Mouse (Mus musculus) spleen, postnatal 36 days (tissue): ENCODE data around the gene Acoxl.

Experiments used
- DNase-seq, 2 experiments: peaks; one replicate each; pipeline ENCODE4 v3.0.0; 2022; ENCODE audit warnings: low spot score in 2 of 2, mixed read lengths in 1 of 2

Gene Acoxl

GRCm38 (mm10) chr2:128032111-128032510 is 193.4 kb downstream of the Acoxl start:
- no peak for DNase-seq

- DNase-seq, result no peak
Measured at GRCm38 (mm10) chr2:128033503-128033902, 194.8 kb downstream of the Acoxl start.

DNA sequence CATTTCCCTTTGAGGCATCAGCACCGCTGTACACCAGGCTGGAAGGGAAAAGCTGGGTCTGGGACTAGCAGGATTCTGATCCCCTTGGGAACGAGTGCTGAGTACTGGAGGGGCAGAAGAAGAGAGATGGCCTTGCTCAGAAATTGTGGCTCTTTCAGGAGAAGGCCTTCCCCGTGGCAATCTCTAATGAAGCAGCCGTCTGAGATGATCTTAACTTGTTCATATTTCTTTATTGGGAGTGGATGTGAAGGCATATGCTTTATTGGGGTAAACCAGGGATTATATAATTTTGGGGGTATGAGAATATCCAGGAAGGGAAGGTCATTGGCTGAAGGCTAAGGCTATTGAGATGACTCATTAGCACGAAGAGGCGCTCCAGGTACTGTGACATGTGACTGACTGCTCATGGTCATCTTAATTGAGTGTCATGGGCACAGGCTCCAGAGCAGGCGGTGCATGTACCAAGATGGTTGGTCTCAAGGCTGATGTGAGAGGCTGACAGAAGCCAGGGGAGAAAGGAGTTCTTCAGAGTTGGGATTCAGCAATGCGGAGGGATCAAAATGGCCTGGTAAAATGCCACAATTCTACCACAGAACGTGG is 195.5 kb downstream of the Acoxl start:
- DNase-seq, result no peak

DNA sequence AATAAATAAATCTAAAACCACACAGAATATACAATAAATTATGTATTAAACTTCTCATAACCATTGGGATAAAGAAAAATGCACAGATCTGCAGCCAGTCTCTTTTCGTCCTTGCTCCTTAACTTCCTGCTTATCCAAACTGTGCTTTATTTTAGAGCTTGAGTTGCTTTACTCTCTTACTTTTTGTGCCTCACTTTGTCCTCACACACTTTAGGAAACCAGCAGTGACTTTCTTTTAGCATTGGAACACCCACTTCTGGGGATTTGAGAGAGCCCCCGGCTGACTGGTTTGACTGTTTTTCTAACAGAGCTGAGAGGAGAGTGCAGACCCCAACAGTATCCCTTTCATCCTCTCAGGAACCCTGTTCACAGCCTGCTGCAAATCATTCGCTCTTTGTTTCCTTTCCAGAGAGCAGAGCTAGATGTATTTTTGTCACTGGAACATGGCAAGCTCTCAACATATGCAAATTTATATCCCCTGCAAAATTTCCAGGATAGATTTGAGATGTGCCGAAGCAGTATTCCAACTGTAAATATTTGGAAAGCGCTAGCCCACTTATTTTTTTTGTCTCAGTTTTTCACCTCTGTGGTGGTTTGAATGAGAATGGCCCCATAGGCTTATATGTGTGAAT is 199.7 kb downstream of the Acoxl start:
- DNase-seq, result no peak

- peak; percentile 48 to 50 for DNase-seq
Measured at GRCm38 (mm10) chr2:128041066-128041750, 202.5 kb downstream of the Acoxl start.

GRCm38 (mm10) chr2:128046454-128046853 is 207.8 kb downstream of the Acoxl start:
- no peak for DNase-seq

DNA sequence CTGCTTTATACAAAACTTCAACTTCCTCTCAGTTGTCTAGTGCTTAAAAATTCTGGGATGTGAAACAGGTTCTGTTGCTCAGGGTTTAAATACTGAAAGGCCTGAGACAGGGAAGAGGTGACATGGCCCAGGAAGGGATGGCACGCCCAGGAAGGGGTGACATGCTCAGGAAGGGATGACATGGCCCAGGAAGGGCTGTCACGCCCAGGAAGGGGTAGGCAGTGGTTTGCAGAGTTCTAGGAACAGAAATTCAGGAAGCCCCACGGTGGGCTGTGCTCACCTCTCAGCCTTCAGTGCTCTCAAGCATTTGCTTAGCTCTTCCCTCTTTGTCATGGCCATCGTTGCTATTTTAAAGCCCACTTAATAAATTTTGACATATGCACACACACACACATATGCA is 216.2 kb downstream of the Acoxl start:
- no peak for DNase-seq

DNA sequence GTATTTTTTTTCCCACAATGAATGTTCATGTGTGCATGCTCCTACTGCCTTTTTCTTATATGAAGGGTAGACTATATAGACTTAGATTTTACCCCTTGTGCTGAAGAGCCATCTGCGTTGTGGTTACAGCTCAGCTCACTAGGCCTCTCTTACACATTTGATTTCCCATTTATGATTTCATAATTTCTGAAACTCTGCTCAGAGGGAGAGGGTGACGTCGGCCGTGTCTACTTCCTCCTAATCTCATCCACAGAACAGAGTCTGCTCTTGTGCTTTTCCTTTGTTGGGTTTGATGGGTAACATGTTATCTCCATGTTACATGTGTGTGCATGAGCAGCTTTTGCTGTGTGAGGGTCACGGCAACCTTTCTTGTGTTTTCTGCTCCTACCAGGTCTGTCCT is 219.2 kb downstream of the Acoxl start:
- DNase-seq, result no peak

DNA sequence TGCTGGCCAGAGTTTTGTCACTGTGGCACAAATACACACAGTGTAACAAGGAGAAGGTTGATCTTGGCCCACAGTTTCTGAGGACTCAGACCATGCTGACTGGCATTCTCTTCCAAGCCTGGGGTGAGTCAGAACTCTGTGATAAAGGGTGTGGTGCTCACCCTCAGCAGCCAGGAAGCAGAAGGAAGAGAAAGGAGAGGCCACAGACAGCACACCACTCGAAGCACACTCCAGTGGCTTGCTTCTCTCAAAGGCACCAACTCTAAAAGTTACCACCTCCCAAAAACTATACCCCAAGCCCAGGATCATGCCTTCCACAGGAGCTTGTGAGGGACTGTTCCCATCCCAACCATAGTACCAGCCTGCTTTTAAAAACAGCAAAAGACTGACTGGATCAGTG is 220.0 kb downstream of the Acoxl start:
- no peak for DNase-seq

DNA sequence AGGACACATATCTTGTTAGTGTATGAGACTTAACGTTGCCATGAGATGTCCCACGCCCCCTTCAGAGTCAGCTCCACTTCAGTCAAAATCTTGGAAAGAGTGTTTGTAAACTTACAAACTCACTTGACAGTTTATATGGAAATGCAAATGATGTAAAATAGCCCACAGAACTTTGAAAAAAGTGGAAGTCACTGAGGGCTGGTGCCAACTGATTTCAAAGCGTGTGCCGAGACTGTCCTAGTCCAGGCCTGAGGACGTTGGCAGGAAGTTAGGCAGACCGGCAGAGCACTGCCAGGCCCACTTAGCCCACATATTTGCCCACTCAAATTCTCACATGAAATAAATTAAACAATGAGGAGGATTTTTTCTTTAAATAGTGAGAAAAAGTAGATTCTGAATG is 221.5 kb downstream of the Acoxl start:
- DNase-seq, result no peak

GRCm38 (mm10) chr2:128060680-128061287 is 222.1 kb downstream of the Acoxl start:
- peak; percentile 54 to 55 for DNase-seq

DNA sequence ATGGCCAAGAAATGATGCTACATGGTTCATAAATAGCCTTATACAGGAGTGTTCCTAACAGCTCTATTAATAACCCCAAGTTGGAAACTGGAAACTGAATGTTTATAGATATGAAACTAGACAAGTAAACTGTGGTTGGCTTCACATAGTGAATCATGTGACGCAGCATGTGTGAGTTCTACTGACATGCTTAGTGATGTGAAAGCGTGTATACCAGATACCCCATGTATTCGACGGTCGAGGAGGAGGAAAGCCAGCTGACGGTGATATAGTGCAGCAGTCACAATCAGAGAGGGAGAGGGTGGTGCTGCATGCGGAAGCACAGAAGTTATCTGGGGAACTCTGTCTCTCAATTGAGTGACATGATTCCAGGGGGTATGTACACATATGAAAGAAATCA is 222.8 kb downstream of the Acoxl start:
- no peak for DNase-seq

- no peak for DNase-seq
Measured at GRCm38 (mm10) chr2:128062756-128063155, 224.1 kb downstream of the Acoxl start.

- DNase-seq, result no peak
Measured at GRCm38 (mm10) chr2:128065013-128065412, 226.3 kb downstream of the Acoxl start.

- DNase-seq, result peak in 1 of 2 experiments; percentile 31
Measured at GRCm38 (mm10) chr2:128065576-128065975, 226.9 kb downstream of the Acoxl start.

GRCm38 (mm10) chr2:128067162-128067561 is 228.5 kb downstream of the Acoxl start:
- no peak for DNase-seq

DNA sequence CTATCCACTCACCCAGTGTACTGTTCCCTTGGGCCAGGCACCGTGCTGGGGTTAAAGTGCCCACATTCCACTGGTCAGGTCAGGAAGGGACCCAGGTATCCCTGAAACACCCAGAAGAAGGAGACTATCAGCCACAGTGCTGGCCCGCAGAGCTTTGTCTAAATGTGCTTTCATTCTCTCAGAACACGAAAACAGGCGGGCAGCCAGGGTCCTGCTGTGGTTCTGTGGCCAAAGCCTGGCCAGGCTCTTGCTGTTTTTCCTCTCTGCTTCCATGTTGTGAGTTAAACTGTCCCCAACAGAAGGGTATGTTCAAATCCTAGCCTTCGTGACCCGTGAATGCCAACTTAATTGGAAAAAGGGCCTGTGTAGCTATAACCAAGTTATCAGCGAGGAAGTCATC is 228.9 kb downstream of the Acoxl start:
- no peak for DNase-seq

DNA sequence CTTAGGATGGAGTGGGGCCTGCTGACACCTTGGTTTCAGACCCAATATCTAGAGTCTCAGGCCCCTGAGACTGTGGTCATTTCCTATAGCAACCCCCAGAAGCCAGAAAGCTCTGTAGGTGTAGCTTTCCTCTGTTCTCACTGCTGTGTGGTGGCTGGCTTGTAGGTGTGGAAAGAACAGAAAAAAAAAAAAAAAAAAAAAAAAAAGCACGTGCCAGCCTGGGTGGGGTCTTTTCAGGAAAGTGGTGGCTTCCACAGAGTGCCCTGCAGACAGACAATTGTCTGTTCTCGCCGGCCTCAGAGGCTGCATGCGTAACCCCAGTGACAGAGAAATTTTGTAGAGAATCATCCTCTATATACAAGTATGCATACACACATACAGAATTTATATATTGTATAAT is 229.5 kb downstream of the Acoxl start:
- DNase-seq, result no peak

DNA sequence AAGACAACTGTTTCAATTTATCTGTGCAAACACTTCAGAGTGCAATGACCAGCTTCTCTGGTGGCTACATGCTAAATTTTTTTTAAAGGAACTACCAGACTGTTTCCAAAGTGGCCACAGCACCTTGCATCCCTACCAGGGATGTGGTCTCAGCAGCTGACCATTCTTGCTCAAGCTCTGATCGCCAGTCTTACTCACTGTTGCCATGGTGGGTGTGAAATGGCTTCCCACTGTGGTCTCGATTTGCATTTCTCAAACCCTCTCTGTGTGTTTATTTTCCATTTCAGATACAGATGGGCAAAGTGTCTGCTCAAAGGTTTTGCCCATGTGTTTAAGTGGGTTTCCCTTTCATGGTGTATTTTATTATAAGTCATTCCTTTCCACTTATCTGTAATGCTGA is 230.3 kb downstream of the Acoxl start:
- no peak for DNase-seq

DNA sequence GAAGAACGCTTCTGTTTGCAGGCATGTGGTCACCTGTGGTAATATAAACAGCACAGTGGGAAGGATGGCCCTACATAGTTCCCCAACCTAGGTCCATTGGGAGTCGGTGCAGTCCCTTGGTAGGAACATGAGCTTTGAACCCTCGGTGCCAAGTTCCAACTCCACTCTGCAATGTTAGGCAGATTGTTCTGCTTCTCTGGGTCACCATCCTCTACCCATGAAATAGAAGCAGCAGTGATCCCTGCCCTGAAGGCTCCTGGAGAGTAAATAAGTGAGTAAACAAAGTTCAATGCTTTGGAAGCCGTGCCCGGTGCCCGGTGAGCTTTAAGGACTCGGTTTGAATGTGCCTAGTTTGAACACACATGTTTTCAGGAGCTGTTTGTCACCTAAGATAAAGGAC is 233.1 kb downstream of the Acoxl start:
- no peak for DNase-seq

- no peak for DNase-seq
Measured at GRCm38 (mm10) chr2:128072944-128073343, 234.3 kb downstream of the Acoxl start.

- DNase-seq, result no peak
Measured at GRCm38 (mm10) chr2:128073603-128074002, 234.9 kb downstream of the Acoxl start.

DNA sequence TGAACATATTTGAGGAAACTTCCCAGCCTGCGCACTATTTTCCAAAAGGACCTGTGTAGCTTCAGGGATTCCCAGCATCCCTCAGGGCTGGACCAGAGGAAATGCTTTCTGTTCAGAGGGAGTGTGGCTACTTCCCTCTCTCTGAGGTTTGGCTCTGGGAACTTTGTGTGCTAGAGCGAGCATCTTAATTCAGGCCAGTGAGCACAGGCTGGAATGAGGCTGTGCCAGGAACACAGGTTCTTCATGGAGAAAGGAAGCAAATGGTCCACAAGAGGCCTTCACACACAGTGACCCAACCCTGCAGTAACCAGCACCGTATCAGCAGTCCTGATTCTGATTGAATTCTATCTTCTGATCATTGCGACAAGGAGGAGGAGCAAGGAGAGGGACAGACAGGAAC is 238.3 kb downstream of the Acoxl start:
- DNase-seq, result no peak
